Mouse (Mus musculus) naive thymus-derived CD4-positive, alpha-beta T cell, adult 2 months (primary cell): ENCODE measurements at regions not wholly inside any gene's neighbourhood (a gene's known extent, or its start where the extent isn't known, plus 50 kb on each side); places are given as distances from the start of the nearest gene placed in this dataset.
"Not testable (repeated sequence)": the region's sequence is repeated elsewhere in the genome, so short reads cannot be mapped to it uniquely, and the experiment has no call there.

Source experiments
- DNase-seq: peaks from one replicate; pipeline ENCODE4 v3.0.0-alpha.2; 2011; ENCODE audit warnings: low read depth

DNA sequence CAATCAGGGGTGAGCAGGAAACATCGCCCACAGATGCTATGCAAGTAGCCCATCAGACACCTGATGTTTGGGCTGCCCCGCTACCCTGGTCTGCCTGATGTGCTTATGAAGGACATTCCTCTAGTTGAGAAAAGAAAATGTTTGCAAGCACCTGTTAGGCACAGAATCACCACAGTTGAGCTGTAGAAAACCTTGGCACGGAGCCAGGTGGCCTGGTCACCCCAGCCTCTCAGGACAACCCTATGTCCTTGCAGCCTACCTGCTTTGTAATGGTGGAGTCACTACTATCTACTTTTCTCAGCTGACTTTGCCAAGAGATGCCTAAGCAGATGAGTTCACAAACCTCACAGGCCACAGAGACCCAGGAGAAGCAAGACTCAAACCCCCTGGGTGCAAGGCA lies 86.9 kb upstream of the Irx2 start:
- no peak for DNase-seq

DNA sequence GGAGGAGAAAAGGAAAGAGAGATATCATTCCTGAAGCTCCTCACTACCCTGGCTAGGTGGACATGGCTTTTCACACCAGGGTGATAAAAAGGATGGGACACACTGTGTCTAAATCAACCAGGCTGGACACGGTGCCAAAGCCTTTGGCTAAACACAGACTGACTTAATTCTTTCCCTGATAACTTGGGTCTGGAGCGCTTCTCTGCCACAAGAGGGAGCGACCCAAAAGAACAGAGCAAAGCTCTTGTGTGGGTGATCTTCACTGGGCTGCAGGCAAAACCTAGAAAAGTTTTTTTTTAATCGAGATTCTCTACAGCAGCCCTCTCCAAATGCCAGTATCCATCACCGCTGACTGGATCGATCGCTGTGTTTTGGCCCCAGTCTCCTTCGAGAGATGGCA lies 70.7 kb upstream of the Irx2 start:
- no peak for DNase-seq

DNA sequence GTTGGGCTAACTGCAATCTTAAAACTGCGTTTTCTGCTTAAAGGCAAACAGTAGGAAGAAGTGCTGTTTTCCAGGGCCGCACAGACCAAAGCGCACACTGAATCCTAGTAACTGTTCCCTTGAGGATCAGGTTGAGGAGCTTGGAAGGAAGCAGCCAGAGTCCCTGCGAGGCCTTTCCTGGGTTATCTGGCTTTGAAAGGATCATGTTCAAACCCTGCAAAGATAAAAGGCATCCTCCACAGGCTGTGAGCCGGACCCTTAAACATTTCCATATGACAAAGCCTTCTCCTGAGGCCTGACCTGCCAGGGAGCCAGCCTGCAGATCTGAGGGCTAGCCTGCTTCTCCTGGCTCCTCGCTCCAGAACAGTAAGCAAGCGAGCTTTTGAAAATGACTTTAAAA lies 56.7 kb upstream of the Irx2 start:
- DNase-seq: no peak

DNA sequence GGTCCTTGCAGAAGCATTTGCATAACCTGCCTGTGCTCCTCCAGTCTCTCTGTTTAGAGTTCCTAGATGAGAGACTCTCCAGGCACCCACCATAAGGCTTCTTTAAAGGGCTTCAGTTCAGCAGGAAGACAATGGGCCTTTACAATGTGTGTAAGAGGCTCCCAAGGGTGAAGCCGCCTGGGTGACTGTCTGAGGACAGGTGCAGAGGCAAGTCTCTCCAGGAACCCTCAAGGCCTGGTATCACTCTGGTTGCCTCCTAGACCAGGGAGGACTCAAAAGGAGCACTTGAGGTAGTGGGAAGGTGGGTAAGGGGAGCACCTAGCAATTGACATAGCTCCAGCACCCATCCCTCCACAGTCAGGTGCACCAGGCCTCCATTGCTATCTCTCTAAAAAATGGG lies 55.8 kb upstream of the Irx2 start:
- no peak for DNase-seq

DNA sequence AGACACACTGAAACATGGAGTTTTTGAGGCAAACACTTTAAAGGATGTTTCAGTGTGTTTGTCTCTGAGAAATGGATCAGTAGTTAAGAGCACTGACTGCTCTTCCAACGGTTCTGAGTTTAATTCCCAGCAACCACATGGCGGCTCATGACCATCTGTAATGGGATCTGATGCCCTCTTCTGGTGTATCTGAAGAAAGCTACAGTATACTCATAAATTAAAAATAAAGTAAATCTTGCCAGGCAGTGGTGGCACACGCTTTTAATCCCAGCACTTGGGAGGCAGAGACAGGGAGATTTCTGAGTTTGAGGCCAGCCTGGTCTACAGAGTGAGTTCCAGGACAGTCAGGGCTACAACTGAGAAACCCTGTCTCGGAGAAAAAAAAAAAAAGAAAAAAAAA lies 54.5 kb upstream of the Irx2 start:
- DNase-seq: not testable (repeated sequence)

DNA sequence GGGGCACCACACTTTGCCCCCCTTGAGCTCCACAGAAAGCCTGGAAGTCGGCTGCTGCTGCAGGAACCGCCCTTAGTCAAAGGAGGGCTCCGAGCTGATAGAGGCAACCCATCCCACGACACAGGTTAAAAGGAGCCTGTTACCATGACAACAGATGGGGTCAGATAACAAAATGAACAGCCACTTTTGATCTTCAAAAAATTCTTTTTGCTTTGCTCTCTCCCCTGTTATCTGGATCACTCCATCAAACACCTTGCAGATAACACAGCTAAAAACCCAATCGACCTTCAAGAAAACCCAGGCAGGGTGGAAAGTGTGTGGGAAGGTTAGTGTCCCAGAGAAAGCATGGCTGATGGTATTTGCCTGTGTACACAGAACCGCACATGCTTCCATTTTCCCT lies 52.1 kb upstream of the Irx2 start:
- no peak for DNase-seq

DNA sequence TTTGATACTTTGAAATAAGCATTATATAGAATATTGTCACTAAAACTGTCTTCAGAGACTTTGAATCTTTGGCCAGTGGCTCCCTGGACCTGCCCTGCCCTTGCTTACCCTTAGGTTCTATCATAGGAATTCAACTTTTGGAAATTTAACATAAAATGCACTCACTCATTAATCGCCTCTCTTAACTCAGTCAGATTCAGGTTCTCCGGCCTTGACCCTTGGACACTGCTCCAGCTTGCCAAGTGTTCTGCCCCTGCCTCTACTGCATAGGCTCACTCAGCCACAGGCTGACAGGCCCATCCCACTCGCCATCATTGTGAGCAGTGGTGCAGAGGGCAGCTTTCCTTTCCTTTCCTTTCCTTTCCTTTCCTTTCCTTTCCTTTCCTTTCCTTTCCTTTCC lies 50.2 kb upstream of the Irx2 start:
- no peak for DNase-seq
